Mouse (Mus musculus): ENCODE data around the gene Chd9.
A peak's percentile ranks its signal among the peaks of the same experiment; 100 is the strongest.
"Not testable (repeated sequence)": the region's sequence is repeated elsewhere in the genome, so short reads cannot be mapped to it uniquely, and the experiment has no call there.

Chd9 gene

DNA sequence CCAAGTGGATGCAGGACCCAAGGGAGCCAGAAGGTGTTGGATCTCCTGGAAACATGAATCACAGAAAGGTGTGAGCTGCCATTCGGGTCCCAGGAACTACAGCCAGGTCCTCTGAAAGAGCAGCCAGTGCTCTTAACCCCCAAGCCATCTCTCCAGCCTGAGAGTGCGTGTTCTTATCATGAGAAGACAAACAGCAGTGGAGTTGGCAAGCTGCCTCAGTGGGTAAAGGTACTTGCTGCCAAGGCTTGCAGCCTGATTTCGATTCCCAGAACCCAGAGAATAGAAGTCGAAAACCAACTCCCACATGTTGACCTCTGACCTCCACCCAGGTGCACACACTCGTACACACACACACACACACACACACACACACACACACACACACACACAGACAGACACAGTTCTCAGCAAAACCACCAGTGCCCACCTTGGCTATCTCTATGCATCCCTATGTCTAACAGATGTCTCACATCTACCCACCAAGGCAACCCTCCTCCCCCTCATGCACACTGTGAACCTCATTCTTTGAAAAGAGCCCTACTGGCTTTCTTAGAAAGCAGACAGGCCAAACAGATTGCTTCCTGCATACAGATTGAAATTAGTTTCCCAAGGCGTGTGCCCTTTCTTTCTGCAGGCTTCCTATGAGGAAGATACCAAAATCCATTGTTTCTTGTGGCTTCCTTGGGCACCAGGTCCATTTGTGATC lies 43.4 kb downstream of the Chd9 start:
- DNase-seq (ENCODE audit: low read depth), result no peak

DNA sequence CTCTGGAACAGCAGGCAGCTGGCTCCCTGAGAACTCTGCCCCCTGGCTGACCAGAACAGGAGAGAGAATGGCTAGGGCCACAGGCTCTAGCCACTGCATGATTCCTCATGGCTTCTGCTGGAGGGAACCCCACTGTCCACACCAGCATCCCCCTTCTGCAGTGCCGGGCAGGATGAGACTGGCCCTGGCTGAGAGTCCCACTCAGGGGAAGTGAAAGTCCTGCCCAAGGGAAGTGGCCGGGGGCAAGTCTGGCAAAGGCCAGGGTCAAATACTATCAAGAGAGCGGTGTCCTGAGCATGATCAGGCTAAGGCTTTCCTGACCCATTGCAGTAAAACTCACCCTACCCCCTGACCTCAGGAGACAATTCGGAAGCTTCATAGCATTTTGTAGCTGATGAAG lies 44.9 kb downstream of the Chd9 start:
- DNase-seq (ENCODE audit: low read depth), result no peak

DNA sequence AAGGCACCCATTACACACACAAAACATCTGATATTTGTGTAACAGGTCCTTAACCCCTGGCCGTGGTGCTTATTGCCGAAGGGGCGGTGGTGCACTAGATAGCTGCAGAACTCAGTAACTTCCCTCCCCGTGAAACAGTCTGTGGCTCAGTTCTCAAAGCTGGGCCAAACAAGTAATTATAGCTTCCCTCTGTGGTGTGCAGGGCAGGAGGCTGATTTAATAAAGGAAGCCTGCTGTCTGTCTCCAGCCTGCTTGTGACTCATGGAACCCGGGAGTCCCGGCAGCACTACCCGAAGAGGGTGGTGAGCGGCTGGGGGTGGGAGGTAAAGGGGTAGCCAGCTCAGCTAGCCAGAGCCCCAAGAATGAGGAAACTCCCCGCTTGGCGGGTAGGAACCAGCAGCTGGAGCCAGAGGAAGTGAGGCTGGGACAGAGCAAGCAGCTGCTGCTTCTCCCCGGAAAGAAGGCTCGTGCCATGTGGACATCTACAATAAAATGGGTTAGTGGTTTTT lies 48.1 kb downstream of the Chd9 start:
- peak; percentile 43 for DNase-seq (ENCODE audit: low read depth)

DNA sequence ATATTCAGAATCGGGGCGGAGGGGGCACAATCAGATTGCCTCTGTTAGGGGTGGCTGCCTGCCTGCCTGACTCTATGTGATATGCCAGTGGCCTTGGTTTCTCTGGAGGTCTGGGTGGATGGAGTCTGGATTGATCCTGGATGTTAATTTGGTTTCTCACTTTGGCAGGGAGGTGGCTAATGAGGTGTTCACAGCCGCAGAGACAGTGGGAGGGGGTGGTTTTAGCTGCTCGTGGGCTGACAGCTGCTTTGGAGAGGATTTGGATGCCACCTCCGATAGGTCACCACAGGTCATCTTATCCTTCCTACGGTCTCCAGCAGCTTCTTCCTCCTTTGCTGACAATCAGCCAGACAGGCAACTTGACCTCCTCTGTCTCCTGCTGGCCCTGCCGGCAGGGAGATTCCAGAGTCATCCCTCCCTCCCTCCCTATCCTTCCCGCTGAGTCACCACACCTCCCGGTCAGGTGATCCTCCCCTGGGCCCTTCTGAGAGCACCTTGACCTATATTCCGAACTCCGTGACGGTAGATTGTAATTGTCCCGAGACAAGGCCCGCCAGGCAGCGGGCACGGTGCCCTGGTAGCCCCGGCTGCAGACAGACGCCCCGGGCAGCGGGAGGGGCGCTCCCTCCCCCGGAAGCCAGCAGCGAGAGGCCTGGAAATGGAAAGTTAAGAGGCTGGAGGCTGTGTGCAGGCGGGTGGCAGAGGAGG lies 48.7 kb downstream of the Chd9 start:
- DNase-seq (ENCODE audit: low read depth), result peak; percentile 60

DNA sequence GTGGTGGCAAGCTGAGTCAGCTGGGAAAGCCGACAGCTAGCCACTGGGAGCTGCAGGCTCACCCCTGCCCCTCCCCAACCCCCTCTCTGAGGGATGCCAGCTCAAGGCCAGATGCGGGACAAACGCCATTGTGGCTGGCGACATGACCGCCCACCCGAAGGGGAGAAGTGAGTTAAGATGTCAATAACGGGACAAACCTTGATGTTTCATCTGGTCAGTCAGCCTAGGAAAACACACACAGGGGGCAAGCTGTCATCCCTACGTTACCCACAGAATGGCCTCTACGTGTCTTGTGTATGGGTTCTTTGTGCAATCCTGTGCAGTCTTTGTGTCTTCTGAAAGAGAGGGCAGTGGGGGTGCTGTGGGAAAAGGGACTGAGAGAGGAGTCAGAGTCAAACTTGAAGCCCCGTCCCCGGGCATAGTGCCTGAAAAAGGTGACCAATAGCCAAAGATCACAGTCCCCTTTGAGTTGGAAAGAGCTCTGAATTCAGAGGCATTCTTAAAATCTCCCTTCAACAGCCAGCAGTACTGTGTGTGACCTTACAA lies 49.4 kb downstream of the Chd9 start:
- DNase-seq (ENCODE audit: low read depth), result no peak

DNA sequence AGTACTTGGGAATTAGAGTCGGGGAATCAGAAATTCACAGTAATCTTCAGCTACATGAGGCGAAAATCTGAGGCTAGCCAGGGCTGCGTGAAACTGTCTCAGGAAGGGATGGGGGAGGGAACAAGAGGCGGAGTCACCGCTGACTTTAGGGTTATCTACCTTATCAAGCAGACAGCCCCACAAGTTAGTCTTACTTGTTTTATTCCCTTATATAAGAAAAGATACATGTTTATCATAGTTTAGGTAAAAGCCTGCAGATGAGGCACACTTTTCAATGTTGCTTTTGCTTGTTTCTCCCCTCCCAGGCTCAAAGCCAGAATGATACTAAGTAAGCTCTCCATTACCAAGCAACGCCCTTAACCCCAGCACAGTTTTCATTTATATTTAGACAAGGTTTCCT lies 50.4 kb downstream of the Chd9 start:
- DNase-seq (ENCODE audit: low read depth), result peak; percentile 23

DNA sequence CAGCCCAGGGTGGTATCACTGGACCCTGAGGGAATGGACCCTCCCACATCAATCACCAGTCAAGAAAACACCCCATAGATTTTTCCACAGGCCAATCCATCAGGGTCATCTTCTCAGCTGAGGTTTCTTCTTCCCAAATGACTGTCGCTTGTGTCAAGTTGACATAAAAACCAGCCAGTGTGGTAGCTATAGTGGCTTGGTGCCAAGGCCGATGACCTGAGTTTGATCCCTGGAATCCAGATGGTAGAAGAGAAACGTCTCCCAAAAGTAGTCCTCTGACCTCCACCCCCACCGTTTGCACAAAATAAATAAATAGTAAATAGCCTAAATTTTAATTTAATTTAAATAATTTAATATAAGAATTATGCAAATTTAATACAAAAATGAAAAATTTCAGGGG lies 51.9 kb downstream of the Chd9 start:
- no peak for DNase-seq (ENCODE audit: low read depth)

DNA sequence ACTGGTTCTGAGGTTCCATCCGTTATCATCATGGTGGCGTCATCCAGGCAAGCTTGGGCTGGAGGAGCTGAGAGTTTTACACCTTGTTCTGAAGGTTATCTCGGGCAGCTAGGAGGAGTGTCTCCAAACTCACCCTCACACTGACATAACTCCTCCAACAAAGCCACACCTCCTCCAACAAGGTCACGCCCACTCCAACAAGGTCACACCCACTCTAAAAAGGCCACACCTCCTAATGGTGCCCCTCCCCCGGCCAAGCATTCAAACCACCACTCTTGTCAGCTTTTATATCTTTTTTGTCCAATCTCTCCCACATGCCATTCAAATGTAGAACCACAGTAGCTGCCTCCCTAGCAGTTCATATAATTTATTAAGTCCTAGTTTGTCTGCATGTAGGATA lies 53.0 kb downstream of the Chd9 start:
- DNase-seq (ENCODE audit: low read depth), result peak; percentile 32

DNA sequence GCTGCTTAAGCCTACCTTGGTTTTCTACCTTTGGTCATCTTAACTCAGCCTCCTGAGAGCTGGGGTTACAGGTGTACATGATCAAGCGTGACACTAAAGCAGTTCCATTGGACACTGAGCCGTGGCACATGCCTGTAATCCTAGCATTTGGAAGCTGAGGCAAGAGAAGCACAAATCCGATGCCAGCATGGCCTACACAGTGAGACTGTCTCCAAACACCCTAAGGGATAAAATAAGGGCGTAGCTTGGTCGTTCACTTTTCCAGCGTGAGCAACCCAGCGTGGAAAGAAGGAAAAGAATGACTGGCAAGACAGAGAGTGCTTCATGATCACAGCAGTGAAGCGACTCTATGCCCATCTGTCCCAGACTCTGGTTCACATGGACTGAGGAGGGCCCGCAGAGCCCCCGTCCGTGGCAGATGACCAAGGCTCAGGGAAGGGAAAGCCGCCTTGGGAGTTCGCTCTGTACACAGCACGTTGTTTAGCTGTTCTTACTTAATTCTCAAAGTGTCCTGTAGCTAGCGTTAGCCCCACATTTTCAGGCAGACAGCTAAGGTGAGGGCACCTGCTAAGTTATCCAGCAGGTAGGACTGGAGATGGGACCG lies 54.0 kb downstream of the Chd9 start:
- no peak for DNase-seq (ENCODE audit: low read depth)

DNA sequence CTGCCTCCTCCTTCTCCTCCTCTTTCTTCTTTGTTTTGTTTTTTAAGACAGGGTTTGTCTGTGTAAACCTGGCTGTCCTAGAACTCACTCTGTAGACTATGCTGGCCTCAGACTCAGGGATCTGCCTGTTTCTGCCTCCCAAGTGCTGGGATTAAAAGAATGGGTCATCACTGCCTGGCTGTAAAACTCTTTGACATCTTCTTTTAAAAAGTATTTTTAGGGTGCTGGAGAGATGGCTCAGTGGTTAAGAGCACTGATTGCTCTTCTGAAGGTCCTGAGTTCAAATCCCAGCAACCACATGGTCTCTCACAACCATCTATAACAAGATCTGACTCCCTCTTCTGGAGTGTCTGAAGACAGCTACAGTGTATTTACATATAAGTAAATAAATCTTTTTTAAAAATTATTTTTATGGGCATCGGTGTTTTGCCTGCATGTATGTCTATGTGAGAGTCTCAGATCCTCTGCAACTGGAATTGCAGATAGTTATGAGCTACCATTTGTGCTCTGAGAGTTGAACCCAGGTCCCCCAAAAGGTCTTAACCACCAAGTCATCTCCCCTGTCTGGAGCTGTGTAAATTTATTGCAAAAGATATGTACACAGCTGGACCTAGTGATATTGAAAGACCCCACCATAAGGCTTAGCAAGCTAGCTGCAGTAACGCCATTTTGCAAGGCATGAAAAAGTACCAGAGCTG lies 57.7 kb downstream of the Chd9 start:
- DNase-seq (ENCODE audit: low read depth), result peak; percentile 31

DNA sequence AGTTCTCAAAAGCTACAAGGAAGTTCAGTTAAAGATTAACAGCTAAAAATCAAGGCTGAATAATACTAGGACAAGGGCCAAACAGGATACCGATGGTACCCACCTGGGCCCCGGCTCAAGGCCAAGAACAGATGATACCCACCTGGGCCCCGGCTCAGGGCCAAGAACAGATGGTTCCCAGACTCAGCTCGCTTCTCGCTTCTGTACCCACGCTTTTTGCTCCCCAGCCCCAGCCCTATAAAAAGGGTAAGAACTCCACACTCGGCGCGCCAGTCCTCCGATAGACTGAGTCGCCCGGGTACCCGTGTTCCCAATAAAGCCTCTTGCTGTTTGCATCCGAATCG lies 58.2 kb downstream of the Chd9 start:
- DNase-seq (ENCODE audit: low read depth), result not testable (repeated sequence)

DNA sequence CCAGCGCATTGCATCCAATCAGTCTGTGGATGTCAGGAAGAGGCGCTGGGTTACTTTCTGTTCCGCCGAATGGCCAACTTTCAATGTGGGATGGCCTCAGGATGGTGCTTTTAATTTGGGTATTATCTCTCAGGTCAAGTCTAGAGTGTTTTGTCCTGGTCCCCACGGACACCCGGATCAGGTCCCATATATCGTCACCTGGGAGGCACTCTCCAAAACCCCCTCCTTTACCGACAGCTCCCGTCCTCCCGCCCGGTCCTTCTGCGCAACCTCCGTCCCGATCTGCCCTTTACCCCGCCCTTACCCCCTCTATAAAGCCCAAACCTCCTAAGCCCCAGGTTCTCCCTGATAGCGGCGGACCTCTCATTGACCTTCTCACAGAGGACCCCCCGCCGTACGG lies 59.2 kb downstream of the Chd9 start:
- not testable (repeated sequence) for DNase-seq (ENCODE audit: low read depth)

DNA sequence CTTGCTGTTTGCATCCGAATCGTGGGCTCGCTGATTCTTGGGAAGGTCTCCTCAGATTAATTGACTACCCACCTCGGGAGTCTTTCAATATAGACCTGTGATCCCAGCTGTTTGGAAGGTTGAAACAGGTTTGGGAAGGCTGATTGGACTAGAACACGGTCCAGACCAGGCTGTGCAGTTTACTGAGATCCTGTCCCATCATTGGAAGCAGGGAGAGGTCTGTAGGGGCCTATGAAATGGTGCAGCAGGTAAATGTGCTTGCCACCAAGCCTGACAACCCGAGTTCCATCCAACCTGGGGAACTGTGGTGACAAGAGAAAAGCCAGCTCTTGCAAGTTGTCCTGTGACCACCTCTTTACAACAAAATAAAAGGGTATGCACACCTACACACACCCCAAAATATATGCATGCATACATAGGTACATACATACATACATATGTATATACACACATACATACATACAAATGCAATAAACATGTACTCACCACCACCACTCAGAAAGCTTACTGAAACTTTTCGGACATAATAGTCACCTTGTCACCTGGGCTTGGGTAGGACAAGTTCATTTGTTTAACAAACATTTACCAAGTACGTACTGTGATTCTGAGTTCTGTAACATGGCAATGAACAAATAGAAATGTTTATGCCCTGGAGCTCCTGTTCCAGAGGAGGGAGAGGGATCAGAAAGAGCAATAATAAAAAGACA lies 63.9 kb downstream of the Chd9 start:
- no peak for DNase-seq (ENCODE audit: low read depth)

DNA sequence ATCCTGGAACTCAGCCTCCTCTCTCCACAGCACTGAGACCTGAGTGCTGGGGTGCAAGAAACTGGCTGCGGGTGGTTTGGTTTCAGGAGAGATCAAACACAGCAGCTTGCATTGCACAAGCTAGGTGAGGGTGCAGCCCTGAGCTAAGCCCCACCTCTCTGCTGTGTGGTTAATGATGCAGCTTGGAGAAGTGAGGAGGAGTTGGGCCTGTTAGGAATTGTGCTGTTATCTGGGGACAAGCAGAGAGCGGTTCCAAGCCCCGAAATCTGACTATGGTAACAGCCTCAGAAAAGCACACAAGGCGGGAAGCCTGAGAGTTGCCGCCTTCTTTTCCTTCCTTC lies 64.4 kb downstream of the Chd9 start:
- no peak for DNase-seq (ENCODE audit: low read depth)

DNA sequence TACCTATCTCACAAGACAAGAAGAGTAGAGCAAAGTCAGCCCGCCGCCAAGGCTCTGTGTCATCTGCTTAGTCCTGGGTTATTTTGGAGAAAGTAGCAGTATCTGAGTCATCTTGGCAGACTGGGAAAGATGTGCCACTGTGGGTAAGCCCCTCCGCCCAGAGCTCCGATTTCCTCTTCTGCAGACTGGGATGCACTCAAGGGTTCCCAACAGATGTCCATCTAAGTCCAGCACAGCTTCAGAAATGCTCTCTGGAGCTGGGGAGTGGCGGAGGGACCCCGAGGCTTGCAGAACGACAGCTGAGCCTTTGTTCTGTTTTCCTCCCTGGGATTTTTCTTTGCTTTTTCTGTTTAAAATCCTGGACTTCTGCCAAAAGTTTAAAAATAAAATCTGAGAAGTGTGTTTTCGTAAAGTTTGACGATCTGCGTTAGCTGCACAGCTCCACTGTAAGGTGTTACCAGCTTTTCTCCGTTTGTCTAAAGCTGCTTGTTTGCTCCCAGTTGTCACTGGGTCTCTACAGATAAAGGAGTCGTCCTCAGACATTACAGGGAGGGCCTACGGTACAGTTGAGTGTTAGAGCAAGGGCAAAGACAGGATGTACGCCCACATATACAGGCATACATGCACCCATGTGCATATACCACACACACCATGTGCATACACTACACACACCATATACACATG lies 66.2 kb downstream of the Chd9 start:
- DNase-seq (ENCODE audit: low read depth), result no peak

DNA sequence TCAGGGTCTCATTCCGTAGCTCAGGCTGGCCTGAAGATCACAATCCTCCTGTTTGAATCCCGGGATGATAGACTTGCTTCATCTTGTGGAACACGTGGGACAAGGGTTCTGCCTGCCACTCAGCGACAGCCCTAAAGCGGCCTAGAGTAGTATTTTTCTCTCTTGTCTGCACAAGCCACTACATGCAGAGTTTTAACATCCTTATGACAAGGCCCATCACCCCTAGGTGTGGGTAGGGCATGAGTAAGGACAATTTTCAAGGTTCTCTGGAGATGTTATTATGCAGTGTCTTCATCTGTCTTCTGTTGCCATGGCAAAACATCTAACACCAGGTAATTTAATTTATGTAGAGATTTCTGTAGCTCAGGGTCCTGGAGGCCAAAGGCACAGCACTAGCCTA lies 69.2 kb downstream of the Chd9 start:
- DNase-seq (ENCODE audit: low read depth), result no peak

DNA sequence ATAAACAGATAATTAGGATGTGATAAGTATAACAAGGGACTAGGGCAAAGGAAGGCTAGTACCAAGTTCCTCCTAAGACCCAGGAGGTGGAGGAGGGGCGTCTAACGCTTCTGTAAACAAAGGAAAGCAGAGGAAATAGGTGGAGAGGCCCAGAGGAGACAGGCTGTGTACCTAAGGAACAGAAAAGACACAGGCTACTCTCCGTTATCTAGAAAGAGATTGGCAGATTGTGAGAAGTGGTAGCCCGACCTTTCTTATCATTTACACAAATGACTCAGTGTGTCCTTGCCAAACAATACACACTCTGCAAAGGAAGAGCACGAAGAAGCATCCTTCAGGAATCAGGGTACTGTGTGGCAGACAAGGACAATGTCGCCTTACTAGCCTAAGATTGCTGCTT lies 70.4 kb downstream of the Chd9 start:
- no peak for DNase-seq (ENCODE audit: low read depth)

DNA sequence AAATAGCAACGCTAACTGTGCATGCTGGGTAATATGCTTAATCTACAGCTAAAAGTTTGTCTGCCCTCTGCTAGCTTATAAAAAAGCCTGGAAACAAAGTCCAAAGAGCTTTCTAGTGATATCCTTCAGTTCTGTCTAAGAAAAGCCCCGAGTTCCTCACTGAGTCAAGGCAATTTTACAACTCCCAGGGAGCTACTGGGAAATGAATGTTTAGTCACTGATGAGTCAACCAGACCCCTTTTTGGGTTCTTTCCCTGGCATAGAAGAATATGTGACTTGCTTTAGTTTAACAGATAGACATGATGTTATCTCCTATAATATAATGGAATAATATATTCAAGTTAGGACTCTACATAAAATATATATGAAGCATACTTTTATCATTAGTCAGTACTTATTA lies 73.8 kb downstream of the Chd9 start:
- no peak for DNase-seq (ENCODE audit: low read depth)

DNA sequence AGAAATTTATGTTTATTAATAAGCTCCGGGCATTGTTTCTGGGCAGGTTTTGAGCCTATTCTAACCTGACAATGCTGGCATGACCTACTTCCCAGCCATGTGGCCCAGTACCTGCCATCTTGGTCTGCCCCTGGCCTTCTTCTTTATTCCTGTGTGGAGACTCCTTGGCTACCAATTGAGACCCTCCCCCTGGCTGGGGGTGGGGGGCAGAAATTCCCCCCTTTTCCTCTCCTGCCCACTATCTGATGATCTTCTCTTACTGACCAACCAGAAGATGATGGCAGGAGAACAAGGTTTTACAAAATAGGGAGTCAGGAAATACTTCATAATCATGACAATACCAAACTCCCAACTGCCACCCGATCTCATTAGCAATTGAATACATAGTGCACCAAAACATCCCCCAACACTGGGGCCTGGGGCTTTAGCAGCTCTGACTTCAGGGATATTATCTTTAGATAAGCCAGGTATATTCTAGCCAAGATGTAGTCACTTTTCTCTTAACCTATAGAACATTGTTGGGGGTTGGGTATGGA lies 76.1 kb downstream of the Chd9 start:
- DNase-seq (ENCODE audit: low read depth), result no peak

DNA sequence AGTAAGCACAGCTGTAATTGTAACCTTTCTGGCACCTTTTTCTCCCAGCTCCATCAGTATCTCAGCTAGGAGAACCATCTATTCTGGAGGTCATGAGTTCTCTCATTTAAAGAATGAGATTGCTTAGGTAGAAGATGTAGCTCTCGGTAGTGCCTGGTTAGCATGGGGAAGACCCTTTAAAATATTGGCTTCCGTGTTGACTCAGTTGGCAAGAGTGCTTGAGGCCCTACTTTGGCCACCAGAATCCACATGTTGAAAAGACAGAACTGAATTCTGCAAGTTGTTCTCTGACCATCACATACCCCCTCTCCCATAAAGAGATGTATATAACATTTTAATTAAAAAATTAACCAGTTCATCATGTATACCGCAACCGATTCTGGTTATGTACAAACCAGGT lies 78.8 kb downstream of the Chd9 start:
- DNase-seq (ENCODE audit: low read depth), result no peak

DNA sequence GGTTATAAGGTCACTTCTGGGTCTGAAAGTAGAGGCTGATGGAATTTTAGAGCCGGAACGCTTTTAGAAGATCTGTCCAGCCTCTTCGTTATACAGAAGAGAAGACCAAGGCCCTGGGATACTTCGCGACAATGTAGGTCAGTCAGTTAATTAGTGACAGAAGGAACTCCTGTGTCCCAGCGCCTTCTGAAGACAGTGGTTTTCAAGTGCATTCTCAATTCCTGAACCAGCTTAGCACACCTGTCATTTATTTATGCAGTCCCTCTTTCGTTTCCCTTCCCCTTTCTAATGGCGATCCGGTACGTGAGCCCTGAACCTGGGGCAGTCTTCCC lies 79.3 kb downstream of the Chd9 start:
- no peak for DNase-seq (ENCODE audit: low read depth)

All from naive thymus-derived CD4-positive, alpha-beta T cell, adult 2 months (primary cell).